Mouse (Mus musculus) neural tube, embryonic 13.5 days (tissue): ENCODE measurements around the gene Rln3. TPM values are rescaled to one million over a fixed set of nuclear protein-coding genes. Genes with fewer than 3 reads are reported as not detected.

Source experiments
- ATAC-seq: fragments of 200-750 bp; cut with Nextera tagmentation; 2 replicates; pipeline ENCODE4 v1.8.0; 2017; ENCODE audit warnings: low read depth, mild to moderate bottlenecking, moderate TSS enrichment, moderate library complexity
- H3K27ac ChIP-seq: fragments of 300-500 bp; sonication (generic); replicated peaks from 2 replicates; pipeline ENCODE4 v1.5.1; 2015; ENCODE audit warnings: moderate library complexity, mild to moderate bottlenecking, inconsistent platforms
- H3K27me3 ChIP-seq: fragments of 300-500 bp; sonication (generic); 2 replicates; pipeline ENCODE4 v1.6.1; 2015; ENCODE audit warnings: mild to moderate bottlenecking, inconsistent platforms
- H3K36me3 ChIP-seq: fragments of 300-500 bp; sonication (generic); 2 replicates; pipeline ENCODE4 v1.6.1; 2015; ENCODE audit warnings: mild to moderate bottlenecking, inconsistent platforms
- H3K4me1 ChIP-seq: fragments of 300-500 bp; sonication (generic); replicated peaks from 2 replicates; pipeline ENCODE4 v1.6.1; 2015; ENCODE audit warnings: inconsistent platforms
- H3K4me2 ChIP-seq: fragments of 300-500 bp; sonication (generic); 2 replicates; pipeline ENCODE4 v1.6.1; 2015; ENCODE audit warnings: inconsistent platforms, mild to moderate bottlenecking, moderate library complexity
- H3K4me3 ChIP-seq: fragments of 300-500 bp; sonication (generic); 2 replicates; pipeline ENCODE4 v1.5.1; 2015; ENCODE audit warnings: mild to moderate bottlenecking, inconsistent platforms
- H3K9ac ChIP-seq: fragments of 300-500 bp; sonication (generic); 2 replicates; pipeline ENCODE4 v1.6.1; 2015; ENCODE audit warnings: moderate library complexity, mild to moderate bottlenecking, inconsistent platforms
- H3K9me3 ChIP-seq: fragments of 300-500 bp; sonication (generic); 2 replicates; pipeline ENCODE4 v1.6.1; 2016; ENCODE audit warnings: inconsistent platforms
- WGBS: fragments of 180-500 bp; shearing (Covaris S2); methylation state at CpG from one replicate; pipeline ENCODE4 v1.1.7; 2015; 5-methylcytosine and 5-hydroxymethylcytosine counted together
- polyA plus RNA-seq: library from polyadenylated mRNA; unstranded; fragments of >200 nt; fragmentation: Nextera tagmentation; extraction: Ambion mirVana; gene quantifications from 2 replicates; pipeline ENCODE4 v1.2.1, GENCODE M21; 2015

The Rln3 gene
- not detected in 2 replicates for polyA plus RNA-seq

DNA sequence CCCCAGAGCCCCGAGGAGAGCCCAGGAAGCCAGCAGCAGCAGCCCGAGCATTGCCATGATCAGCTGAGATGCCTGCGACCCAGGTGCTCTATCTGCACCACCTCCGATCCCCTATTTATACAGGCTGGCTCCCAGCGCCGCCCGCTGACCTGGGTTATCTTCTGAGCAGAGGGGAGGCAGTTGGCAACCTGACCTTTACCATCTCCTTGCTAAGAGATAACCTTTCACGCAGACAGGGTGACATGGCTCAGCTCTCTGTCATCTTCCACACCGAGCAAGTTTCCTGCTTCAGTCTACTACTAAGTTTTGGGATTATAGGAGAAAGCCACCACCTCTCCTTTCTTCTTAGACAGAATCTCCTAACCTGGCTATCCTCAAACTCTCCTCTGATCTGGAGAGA, at the start of gene Rln3:
Gene Rln3 (minus strand): TSS at position 101 of the 400 bp plus-strand sequence.
- Histone ChIP-seq H3K36me3 (no peaks in the 10 kb centered on the region), H3K4me2 (no peak within 1 kb of the TSS), H3K27ac (no peak within 1 kb of the TSS), H3K9ac (0 out of 2 replicates have a peak within 1 kb of the TSS, but pooled peaks have one; percentile 6), H3K9me3 (no peaks in the 10 kb centered on the region), H3K4me1 (peaks cover 22% of the 10 kb centered on the region), H3K4me3 (no peak within 1 kb of the TSS), H3K27me3 (peaks cover 61% of the 10 kb centered on the region)
- 7% methylated on average over 9 of the region's 9 CpGs for WGBS
- no peak for ATAC-seq

DNA sequence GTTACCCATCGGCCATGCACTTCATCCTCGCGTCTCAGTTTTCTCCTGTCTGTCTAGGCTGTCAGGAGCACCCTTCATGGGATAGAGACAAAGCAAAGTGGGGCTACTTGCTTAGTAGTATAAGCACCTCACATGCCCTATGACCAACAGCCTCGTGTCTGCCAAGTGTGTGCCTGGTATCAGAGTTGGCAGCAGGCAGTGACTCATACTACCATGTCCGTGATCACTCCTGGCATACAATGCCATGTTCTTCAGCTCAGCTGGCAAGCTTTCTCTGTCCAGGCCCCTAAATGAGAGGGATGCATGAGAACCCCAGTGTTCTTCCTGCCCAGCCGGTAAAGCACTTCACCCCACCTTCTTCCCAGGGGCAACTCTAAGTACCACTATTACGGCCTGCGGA, 45.8 kb upstream of the Rln3 start:
- Histone ChIP-seq H3K36me3 (peaks cover 97% of the 10 kb centered on the region), H3K27ac (no peak overlapping the region), H3K27me3 (no peaks in the 10 kb centered on the region), H3K4me3 (no peak overlapping the region), H3K4me1 (no peaks in the 10 kb centered on the region), H3K9ac (no peak overlapping the region), H3K9me3 (no peaks in the 10 kb centered on the region), H3K4me2 (no peak overlapping the region)
- no peak for ATAC-seq
- 94% methylated on average over 8 of the region's 8 CpGs for WGBS

DNA sequence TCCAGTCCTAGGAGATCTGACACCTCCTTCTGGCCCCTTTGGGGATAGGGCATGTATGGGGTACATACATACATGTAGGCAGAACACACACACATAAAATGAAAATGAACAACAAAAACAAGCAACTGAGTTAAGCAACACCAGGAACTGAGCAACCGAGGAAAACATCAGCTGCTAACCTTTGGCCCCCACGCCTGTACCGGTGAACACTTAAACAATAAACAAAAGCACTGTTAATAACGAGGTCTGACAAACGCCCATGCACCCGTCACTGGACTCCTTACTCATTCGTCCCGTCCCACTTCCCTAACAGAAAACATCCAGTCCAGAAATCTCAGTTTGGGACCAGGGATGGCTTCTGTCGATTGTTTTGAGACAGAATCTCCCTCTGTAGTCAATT, 44.5 kb upstream of the Rln3 start:
- H3K36me3 ChIP-seq = peaks cover 90% of the 10 kb centered on the region
- no peaks in the 10 kb centered on the region for H3K9me3 ChIP-seq
- peaks cover 6% of the 10 kb centered on the region for H3K4me1 ChIP-seq
- WGBS = 81% methylated on average over 9 of the region's 9 CpGs
- H3K27ac ChIP-seq = no peak overlapping the region
- H3K9ac ChIP-seq = no peak overlapping the region
- H3K27me3 ChIP-seq = no peaks in the 10 kb centered on the region
- H3K4me2 ChIP-seq = no peak overlapping the region
- no peak overlapping the region for H3K4me3 ChIP-seq
- no peak for ATAC-seq

DNA sequence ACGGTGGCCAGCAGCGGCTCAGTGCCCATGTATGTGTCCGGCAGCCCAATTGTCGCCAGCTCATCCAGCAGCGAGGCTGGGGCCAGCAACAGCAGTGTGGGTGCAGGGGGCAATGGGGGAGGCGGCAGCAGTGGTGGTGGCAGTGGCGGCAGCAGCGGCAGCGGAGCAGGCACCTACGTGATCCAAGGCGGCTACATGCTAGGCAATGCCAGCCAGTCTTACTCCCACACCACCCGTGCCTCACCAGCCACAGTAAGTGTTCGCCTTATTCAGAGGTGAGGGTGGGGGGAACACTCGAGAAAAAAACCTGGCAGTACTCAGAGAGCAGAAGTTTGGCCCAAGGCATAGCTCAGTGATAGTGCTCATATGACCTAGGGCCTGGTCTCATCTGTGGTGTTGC, 43.0 kb upstream of the Rln3 start:
- no peak overlapping the region for H3K27ac ChIP-seq
- H3K4me1 ChIP-seq = peaks cover 12% of the 10 kb centered on the region
- no peak overlapping the region for H3K4me2 ChIP-seq
- no peak for ATAC-seq
- H3K36me3 ChIP-seq = peaks cover 90% of the 10 kb centered on the region
- no peak overlapping the region for H3K9ac ChIP-seq
- 98% methylated on average over 14 of the region's 14 CpGs for WGBS
- H3K4me3 ChIP-seq = no peak overlapping the region
- no peaks in the 10 kb centered on the region for H3K9me3 ChIP-seq
- no peaks in the 10 kb centered on the region for H3K27me3 ChIP-seq

DNA sequence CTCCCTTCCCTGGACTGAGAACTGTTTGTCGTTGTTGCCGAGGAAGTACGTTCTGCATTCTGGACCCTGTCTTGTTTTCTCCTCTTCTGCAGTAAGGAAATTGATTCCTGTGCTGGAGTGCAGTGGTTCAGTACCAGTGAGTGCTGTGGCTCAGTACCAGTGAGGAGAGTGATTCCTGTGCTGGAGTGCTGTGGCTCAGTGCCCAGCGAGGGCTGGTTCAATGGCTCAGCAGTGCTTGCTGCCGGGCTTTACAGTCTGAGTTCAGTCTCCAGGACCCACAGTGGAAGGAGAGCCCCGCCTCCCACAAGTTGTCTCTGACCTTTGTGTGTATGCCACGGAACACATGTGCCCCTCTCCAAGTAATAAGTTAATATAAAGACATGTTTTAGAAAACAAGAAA, 42.4 kb upstream of the Rln3 start:
- Histone ChIP-seq H3K4me3 (no peak overlapping the region), H3K9ac (no peak overlapping the region), H3K27ac (no peak overlapping the region), H3K4me2 (no peak overlapping the region), H3K4me1 (peaks cover 12% of the 10 kb centered on the region), H3K36me3 (peaks cover 90% of the 10 kb centered on the region), H3K27me3 (no peaks in the 10 kb centered on the region), H3K9me3 (no peaks in the 10 kb centered on the region)
- WGBS = 90% methylated on average over 7 of the region's 7 CpGs
- ATAC-seq = no peak

DNA sequence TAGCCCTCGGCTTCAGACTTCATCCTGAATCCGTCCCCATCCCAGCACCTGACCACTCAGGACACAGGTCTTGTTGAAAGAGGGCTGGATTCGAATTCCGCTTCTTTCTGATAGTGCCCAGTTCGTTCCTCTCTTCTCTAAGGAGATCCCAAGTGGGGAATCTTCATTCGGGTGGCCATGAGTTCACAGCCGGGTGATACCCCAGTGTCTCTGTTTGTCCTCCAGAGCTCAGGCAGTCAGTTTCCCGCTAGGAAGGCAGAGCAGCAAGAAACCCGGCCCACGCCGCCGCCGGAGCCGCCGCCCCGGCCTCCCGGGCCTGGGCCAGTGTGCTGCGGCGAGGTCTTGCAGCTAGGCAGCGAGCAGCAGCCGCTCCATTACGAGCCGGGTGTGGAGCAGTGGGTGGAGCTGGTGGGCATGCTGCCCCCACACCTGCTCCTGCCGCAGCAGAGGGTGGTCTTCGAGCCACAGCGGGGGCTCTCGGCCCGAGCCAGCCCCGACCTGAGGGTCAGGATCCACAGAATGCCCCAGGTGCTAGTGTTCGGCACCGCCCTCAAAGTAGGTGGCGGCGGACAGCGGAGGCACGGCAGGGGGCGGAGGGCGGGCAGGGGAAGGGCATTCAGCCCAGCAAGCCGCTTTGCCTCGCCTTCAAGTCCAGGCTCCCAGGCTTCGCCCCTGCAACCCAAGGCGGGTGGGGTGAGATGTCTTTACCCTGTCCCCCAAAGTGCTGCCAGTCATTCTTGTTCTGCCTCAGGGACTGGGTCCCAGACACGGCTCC, 39.7 kb upstream of the Rln3 start:
- H3K36me3 ChIP-seq = peaks cover 91% of the 10 kb centered on the region

DNA sequence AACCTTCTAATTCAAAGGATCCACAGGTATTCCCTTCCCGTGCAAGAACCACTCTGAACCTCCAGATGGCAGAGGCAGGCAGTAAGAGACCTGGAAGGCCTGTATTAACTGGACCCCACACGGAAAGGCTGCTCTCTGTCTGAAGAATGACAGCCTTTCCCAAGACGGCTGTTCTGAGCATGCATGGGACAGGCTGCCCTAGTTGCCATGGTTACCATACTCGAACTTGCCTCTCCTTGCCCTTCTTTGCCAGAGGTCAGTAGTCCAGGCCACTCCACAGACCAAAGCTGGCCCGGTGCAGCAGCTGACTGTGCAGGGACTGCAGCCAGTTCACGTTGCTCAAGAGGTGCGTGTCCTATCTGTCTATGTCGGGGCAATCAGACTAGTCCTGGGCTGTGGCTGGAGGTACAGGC, 39.0 kb upstream of the Rln3 start:
- Histone ChIP-seq H3K4me3 (no peak overlapping the region), H3K27me3 (no peaks in the 10 kb centered on the region), H3K9ac (peak overlapping the region; percentile 6; the same call in 1 of the 2 replicates), H3K9me3 (no peaks in the 10 kb centered on the region), H3K4me2 (no peak overlapping the region), H3K4me1 (peaks cover 12% of the 10 kb centered on the region), H3K36me3 (peaks cover 91% of the 10 kb centered on the region), H3K27ac (no peak overlapping the region)
- ATAC-seq = no peak
- 21% methylated on average over 8 of the region's 8 CpGs for WGBS

More for the DNA sequence above, 39.7 kb upstream of the Rln3 start:
- ATAC-seq = no peak
- Histone ChIP-seq H3K4me3 (no peak overlapping the region), H3K27me3 (no peaks in the 10 kb centered on the region), H3K4me1 (peaks cover 12% of the 10 kb centered on the region), H3K4me2 (0 out of 2 replicates have a peak overlapping the region, but pooled peaks have one; percentile 13), H3K9me3 (no peaks in the 10 kb centered on the region), H3K27ac (no peak overlapping the region), H3K9ac (0 out of 2 replicates have a peak overlapping the region, but pooled peaks have one; percentile 41)
- 34% methylated on average over 42 of the region's 42 CpGs for WGBS

DNA sequence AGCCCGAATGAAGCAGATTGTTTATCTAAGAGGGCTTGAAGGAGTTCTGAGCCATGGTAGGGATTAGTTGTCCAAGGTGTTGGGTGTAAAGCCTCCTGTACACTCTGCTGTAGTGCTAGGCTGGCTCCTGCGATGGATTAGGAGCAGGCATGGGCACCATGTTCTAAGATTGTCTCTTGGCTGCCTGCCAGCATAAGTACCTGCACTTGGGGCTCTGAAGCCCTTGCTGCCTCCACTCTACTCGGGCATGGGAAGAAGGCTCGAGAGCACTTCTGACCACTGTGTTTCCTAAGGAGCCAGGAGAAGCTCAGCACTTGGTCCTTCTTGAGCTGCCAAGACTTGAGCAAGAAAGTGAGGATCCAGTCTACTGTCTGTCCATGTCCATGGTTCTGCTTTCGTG, 34.4 kb upstream of the Rln3 start:
- 94% methylated on average over 5 of the region's 5 CpGs for WGBS
- no peaks in the 10 kb centered on the region for H3K9me3 ChIP-seq
- no peak overlapping the region for H3K4me3 ChIP-seq
- H3K27ac ChIP-seq = no peak overlapping the region
- no peak overlapping the region for H3K4me2 ChIP-seq
- peaks cover 10% of the 10 kb centered on the region for H3K4me1 ChIP-seq
- H3K36me3 ChIP-seq = peaks cover 81% of the 10 kb centered on the region
- ATAC-seq = no peak
- H3K9ac ChIP-seq = no peak overlapping the region
- no peaks in the 10 kb centered on the region for H3K27me3 ChIP-seq

DNA sequence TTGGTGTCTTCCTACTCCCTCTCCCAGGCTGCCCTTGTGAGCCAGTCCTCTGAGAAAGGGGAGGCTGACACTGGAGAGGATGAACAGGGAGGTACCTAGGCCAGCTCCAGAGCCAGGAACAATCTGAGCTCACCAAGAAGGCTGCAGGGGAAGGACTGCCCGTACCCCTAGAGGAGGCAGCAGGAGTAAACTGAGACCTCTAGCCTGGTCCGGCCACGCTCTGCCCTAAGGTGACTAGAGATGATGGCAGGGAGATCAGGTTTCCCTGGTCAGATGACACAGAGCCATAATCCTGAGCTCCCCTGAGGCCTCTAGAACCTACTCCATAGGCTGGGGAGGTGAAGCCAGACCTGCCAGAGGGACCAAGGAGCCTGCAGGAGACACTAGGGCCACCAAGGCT, 32.0 kb upstream of the Rln3 start:
- no peak overlapping the region for H3K9ac ChIP-seq
- ATAC-seq = no peak
- H3K27me3 ChIP-seq = no peaks in the 10 kb centered on the region
- H3K9me3 ChIP-seq = no peaks in the 10 kb centered on the region
- peaks cover 27% of the 10 kb centered on the region for H3K4me1 ChIP-seq
- H3K4me2 ChIP-seq = no peak overlapping the region
- no peak overlapping the region for H3K4me3 ChIP-seq
- peaks cover 58% of the 10 kb centered on the region for H3K36me3 ChIP-seq
- WGBS = 73% methylated on average over 3 of the region's 3 CpGs
- H3K27ac ChIP-seq = no peak overlapping the region

DNA sequence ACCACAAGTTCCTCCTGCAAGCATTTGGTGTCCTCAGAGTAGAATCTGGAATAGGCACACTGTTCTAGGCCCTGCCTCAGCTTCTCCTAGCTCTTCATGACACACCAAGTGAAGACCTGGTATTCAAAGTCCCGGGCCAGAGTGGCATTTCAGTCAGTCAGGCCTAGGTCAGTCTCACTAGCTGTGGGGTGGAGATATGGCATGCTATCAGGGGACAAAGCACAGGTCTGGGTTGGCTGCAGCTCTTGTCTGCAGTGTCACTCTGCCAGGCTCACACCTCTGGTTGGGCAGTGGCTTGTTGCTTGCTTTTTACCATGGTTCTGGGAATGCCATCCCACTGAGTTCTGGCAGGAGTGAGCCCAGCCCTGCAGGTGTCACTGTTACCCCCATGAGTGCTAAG, 31.6 kb upstream of the Rln3 start:
- H3K4me1 ChIP-seq = peaks cover 32% of the 10 kb centered on the region
- H3K4me3 ChIP-seq = no peak overlapping the region
- ATAC-seq = no peak
- H3K36me3 ChIP-seq = peaks cover 55% of the 10 kb centered on the region
- H3K4me2 ChIP-seq = no peak overlapping the region
- 88% methylated on average over 1 of the region's 1 CpGs for WGBS
- H3K9me3 ChIP-seq = no peaks in the 10 kb centered on the region
- H3K27ac ChIP-seq = no peak overlapping the region
- H3K9ac ChIP-seq = no peak overlapping the region
- no peaks in the 10 kb centered on the region for H3K27me3 ChIP-seq

DNA sequence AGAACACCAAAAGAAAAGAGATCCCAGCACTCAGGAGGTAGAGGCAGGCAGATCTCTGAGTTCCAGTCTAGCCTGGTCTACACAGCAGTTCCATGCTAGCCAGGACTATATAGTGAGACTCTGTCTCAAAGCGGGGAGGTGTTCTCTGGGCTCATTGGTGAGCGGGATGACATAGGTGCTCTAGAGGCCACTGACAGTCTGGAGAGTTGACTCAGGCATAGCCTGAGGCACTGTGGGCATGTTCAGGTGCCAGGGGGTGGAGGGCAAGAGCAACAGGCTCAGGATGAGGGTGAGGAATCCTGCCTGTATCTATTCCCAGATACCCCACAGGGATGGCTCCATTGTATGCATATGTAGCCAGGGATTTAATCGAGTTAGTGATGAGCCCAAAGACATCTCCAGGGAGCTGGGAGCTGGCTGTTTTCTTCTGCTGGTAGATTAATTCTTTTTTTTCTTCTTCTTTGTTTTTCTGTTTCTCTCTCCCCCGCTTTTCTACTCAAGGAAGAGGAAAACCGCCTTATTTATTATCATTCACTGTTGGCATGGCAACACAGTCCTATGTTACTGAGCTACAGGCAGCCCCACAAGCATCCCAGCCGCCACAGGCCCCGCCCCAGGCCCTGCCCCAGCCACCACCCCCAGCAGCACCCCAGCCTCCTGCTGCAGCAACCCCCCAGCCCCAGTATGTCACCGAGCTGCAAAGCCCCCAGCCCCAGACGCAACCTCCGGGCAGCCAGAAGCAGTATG, 28.6 kb upstream of the Rln3 start:
- Histone ChIP-seq H3K9ac (peak overlapping the region; percentile 53), H3K4me2 (no peak overlapping the region), H3K27ac (peak overlapping the region; percentile 77), H3K27me3 (no peaks in the 10 kb centered on the region), H3K4me1 (peaks cover 60% of the 10 kb centered on the region), H3K4me3 (no peak overlapping the region), H3K9me3 (no peaks in the 10 kb centered on the region), H3K36me3 (peaks cover 27% of the 10 kb centered on the region)
- WGBS = 35% methylated on average over 10 of the region's 10 CpGs
- ATAC-seq = 0 out of 2 replicates have a peak, but pooled peaks have one; percentile 45

DNA sequence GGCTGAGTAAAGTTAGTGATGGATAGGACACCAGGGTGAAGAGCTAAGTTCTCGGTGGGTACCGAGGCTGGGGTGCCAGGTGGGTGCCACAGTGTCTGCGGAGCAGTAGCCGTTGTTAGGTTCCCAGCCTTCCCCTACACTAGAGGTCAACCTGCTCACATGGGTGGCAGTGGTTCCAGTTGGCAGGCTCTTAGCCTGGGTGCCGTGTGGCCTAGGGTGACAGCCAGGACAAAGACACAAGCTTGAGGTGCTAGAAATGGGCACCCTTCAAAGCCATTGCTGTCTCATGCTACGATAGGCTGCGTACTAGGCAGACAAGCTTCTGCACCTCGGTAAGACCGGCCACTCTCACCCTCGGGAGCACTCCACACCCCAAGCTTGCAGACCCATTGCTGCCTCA, 27.5 kb upstream of the Rln3 start:
- WGBS = 88% methylated on average over 10 of the region's 10 CpGs

More for the DNA sequence above, 27.5 kb upstream of the Rln3 start:
- Histone ChIP-seq H3K27ac (0 out of 2 replicates have a peak overlapping the region, but pooled peaks have one; percentile 77), H3K27me3 (no peaks in the 10 kb centered on the region), H3K9me3 (no peaks in the 10 kb centered on the region), H3K9ac (0 out of 2 replicates have a peak overlapping the region, but pooled peaks have one; percentile 9), H3K4me3 (no peak overlapping the region), H3K4me2 (no peak overlapping the region), H3K4me1 (peaks cover 71% of the 10 kb centered on the region), H3K36me3 (peaks cover 26% of the 10 kb centered on the region)
- ATAC-seq = no peak
